Mouse (Mus musculus): Measurements from ENCODE around the gene Zcchc17. TPM values are rescaled to one million over a fixed set of nuclear protein-coding genes. Genes with fewer than 3 reads are reported as not detected.
A peak's percentile ranks its signal among the peaks of the same experiment; 100 is the strongest.

Zcchc17 gene
- polyA plus RNA-seq, 1 experiment: 8.0 TPM

- Histone ChIP-seq H3K4me1 (ENCODE audit: control insufficient read depth, insufficient read depth, low read length) (peaks cover 31% of the 10 kb centered on the region), H3K27me3 (ENCODE audit: control insufficient read depth, insufficient read depth, low read length) (no peaks in the 10 kb centered on the region), H3K36me3 (ENCODE audit: control insufficient read depth, insufficient read depth, low read length) (no peaks in the 10 kb centered on the region), H3K27ac (ENCODE audit: control insufficient read depth, insufficient read depth, low read depth, low read length) (peak within 1 kb of the TSS; percentile 73), H3K4me3 (ENCODE audit: control insufficient read depth, low read depth, low read length) (peak within 1 kb of the TSS; percentile 73)
- TF ChIP-seq CTCF (IDR thresholded peaks at IDR 0.05; ENCODE audit: control insufficient read depth, insufficient read depth, insufficient replicate concordance, low read depth, low read length): no peak
- TF ChIP-seq POLR2A (IDR thresholded peaks at IDR 0.05; ENCODE audit: control insufficient read depth, low read depth, low read length): no peak
Measured at GRCm38 (mm10) chr4:130308231-130309081, 51.3 kb downstream of the Zcchc17 start, which contains the start of the genes Fabp3 and Gm10570. Gene Fabp3 (plus strand): TSS chr4:130308595. Gene Gm10570 (minus strand): TSS chr4:130308674.

GRCm38 (mm10) chr4:130307851-130308230 lies 51.9 kb downstream of the Zcchc17 start:
- TF ChIP-seq CTCF (IDR thresholded peaks at IDR 0.05; ENCODE audit: control insufficient read depth, insufficient read depth, insufficient replicate concordance, low read depth, low read length): no peak
- TF ChIP-seq POLR2A (IDR thresholded peaks at IDR 0.05; ENCODE audit: control insufficient read depth, low read depth, low read length): no peak
- H3K4me1 ChIP-seq (ENCODE audit: control insufficient read depth, insufficient read depth, low read length): peaks cover 31% of the 10 kb centered on the region
- peak overlapping the region; percentile 39; the same call in 1 of the 2 replicates for H3K27ac ChIP-seq (ENCODE audit: control insufficient read depth, insufficient read depth, low read depth, low read length)
- H3K27me3 ChIP-seq (ENCODE audit: control insufficient read depth, insufficient read depth, low read length): no peaks in the 10 kb centered on the region
- no peaks in the 10 kb centered on the region for H3K36me3 ChIP-seq (ENCODE audit: control insufficient read depth, insufficient read depth, low read length)
- H3K4me3 ChIP-seq (ENCODE audit: control insufficient read depth, low read depth, low read length): peak overlapping the region; percentile 73

GRCm38 (mm10) chr4:130306796-130307630 lies 52.7 kb downstream of the Zcchc17 start:
- no peak overlapping the region for H3K4me3 ChIP-seq (ENCODE audit: control insufficient read depth, low read depth, low read length)
- H3K36me3 ChIP-seq (ENCODE audit: control insufficient read depth, insufficient read depth, low read length): no peaks in the 10 kb centered on the region
- no peaks in the 10 kb centered on the region for H3K27me3 ChIP-seq (ENCODE audit: control insufficient read depth, insufficient read depth, low read length)
- TF ChIP-seq CTCF (IDR thresholded peaks at IDR 0.05; ENCODE audit: control insufficient read depth, insufficient read depth, insufficient replicate concordance, low read depth, low read length) (no peak), POLR2A (IDR thresholded peaks at IDR 0.05; ENCODE audit: control insufficient read depth, low read depth, low read length) (no peak)
- peaks cover 31% of the 10 kb centered on the region for H3K4me1 ChIP-seq (ENCODE audit: control insufficient read depth, insufficient read depth, low read length)
- H3K27ac ChIP-seq (ENCODE audit: control insufficient read depth, insufficient read depth, low read depth, low read length): peak overlapping the region; percentile 30; the same call in 1 of the 2 replicates

- Histone ChIP-seq H3K4me3 (ENCODE audit: control insufficient read depth, low read depth, low read length) (no peak overlapping the region), H3K27ac (ENCODE audit: control insufficient read depth, insufficient read depth, low read depth, low read length) (no peak overlapping the region), H3K36me3 (ENCODE audit: control insufficient read depth, insufficient read depth, low read length) (no peaks in the 10 kb centered on the region), H3K4me1 (ENCODE audit: control insufficient read depth, insufficient read depth, low read length) (peaks cover 36% of the 10 kb centered on the region), H3K27me3 (ENCODE audit: control insufficient read depth, insufficient read depth, low read length) (no peaks in the 10 kb centered on the region)
- TF ChIP-seq CTCF (IDR thresholded peaks at IDR 0.05; ENCODE audit: control insufficient read depth, insufficient read depth, insufficient replicate concordance, low read depth, low read length): no peak
- TF ChIP-seq POLR2A (IDR thresholded peaks at IDR 0.05; ENCODE audit: control insufficient read depth, low read depth, low read length): no peak
Measured at GRCm38 (mm10) chr4:130304746-130305145, 55.0 kb downstream of the Zcchc17 start.

- no peak overlapping the region for H3K4me3 ChIP-seq (ENCODE audit: control insufficient read depth, low read depth, low read length)
- H3K27ac ChIP-seq (ENCODE audit: control insufficient read depth, insufficient read depth, low read depth, low read length): no peak overlapping the region
- peaks cover 16% of the 10 kb centered on the region for H3K4me1 ChIP-seq (ENCODE audit: control insufficient read depth, insufficient read depth, low read length)
- H3K27me3 ChIP-seq (ENCODE audit: control insufficient read depth, insufficient read depth, low read length): no peaks in the 10 kb centered on the region
- no peaks in the 10 kb centered on the region for H3K36me3 ChIP-seq (ENCODE audit: control insufficient read depth, insufficient read depth, low read length)
- no peak for TF ChIP-seq POLR2A (IDR thresholded peaks at IDR 0.05; ENCODE audit: control insufficient read depth, low read depth, low read length)
- no peak for TF ChIP-seq CTCF (IDR thresholded peaks at IDR 0.05; ENCODE audit: control insufficient read depth, insufficient read depth, insufficient replicate concordance, low read depth, low read length)
Measured at GRCm38 (mm10) chr4:130302285-130302870, 57.4 kb downstream of the Zcchc17 start.

GRCm38 (mm10) chr4:130299629-130300018 lies 60.1 kb downstream of the Zcchc17 start:
- Histone ChIP-seq H3K4me3 (ENCODE audit: control insufficient read depth, low read depth, low read length) (no peak overlapping the region), H3K4me1 (ENCODE audit: control insufficient read depth, insufficient read depth, low read length) (peaks cover 7% of the 10 kb centered on the region), H3K36me3 (ENCODE audit: control insufficient read depth, insufficient read depth, low read length) (no peaks in the 10 kb centered on the region), H3K27me3 (ENCODE audit: control insufficient read depth, insufficient read depth, low read length) (no peaks in the 10 kb centered on the region), H3K27ac (ENCODE audit: control insufficient read depth, insufficient read depth, low read depth, low read length) (peak overlapping the region; percentile 50)
- TF ChIP-seq POLR2A (IDR thresholded peaks at IDR 0.05; ENCODE audit: control insufficient read depth, low read depth, low read length) (no peak), CTCF (IDR thresholded peaks at IDR 0.05; ENCODE audit: control insufficient read depth, insufficient read depth, insufficient replicate concordance, low read depth, low read length) (no peak)
